Mouse (Mus musculus): ENCODE measurements around the gene Nkg7. TPM values are rescaled to one million over a fixed set of nuclear protein-coding genes. Genes with fewer than 3 reads are reported as not detected.

Gene Nkg7
- polyA plus RNA-seq, 1 experiment from 2014 or later, result 16.2 TPM

DNA sequence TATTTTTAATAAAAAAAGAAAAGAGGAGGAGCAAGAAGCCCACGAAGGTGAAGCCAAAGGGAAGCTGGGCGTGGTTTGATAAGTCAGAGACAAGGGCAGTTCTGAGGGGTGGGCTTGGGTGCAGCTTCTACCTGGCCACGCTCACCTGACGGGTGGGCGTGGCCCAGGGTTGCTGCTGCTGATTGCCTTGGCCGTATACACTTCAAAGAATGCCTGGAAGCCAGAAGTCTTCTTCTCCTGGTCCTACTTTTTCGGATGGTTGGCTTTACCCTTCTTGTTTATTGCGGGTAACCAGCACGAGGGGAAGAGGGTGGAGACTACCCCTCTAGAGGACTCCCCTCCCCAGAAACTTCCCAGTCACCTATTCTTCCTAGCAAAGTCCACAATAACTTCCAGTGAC lies 5.8 kb downstream of the Nkg7 start:
- ATAC-seq, result no peak
- no peaks in the 10 kb centered on the region for H3K27me3 ChIP-seq (ENCODE audit: insufficient read depth, low read length)
- H3K9me3 ChIP-seq (ENCODE audit: low read length), result no peaks in the 10 kb centered on the region
- H3K27ac ChIP-seq (ENCODE audit: low read depth), result peak overlapping the region; percentile 98
- 0 out of 2 replicates have a peak, but pooled peaks cover 2% of the 10 kb centered on the region for H3K36me3 ChIP-seq (replicated peaks; ENCODE audit: insufficient read depth, low read length)
- 7% methylated on average over 9 of the region's 9 CpGs for WGBS (ENCODE audit: insufficient replicate concordance)
- peaks cover 64% of the 10 kb centered on the region for H3K4me1 ChIP-seq (ENCODE audit: insufficient read depth)
- peak overlapping the region; percentile 64 for H3K4me3 ChIP-seq (ENCODE audit: low read depth, low read length)
- H3K4me2 ChIP-seq (ENCODE audit: low read depth, low read length), result peak overlapping the region; percentile 95
- peak overlapping the region; percentile 79 for H3K9ac ChIP-seq (replicated peaks)
- DNase-seq, result no peak
- TF ChIP-seq EP300 (IDR thresholded peaks at IDR 0.05; ENCODE audit: low read depth), result no peak
- TF ChIP-seq CTCF (IDR thresholded peaks at IDR 0.05; ENCODE audit: low read depth), result no peak

DNA sequence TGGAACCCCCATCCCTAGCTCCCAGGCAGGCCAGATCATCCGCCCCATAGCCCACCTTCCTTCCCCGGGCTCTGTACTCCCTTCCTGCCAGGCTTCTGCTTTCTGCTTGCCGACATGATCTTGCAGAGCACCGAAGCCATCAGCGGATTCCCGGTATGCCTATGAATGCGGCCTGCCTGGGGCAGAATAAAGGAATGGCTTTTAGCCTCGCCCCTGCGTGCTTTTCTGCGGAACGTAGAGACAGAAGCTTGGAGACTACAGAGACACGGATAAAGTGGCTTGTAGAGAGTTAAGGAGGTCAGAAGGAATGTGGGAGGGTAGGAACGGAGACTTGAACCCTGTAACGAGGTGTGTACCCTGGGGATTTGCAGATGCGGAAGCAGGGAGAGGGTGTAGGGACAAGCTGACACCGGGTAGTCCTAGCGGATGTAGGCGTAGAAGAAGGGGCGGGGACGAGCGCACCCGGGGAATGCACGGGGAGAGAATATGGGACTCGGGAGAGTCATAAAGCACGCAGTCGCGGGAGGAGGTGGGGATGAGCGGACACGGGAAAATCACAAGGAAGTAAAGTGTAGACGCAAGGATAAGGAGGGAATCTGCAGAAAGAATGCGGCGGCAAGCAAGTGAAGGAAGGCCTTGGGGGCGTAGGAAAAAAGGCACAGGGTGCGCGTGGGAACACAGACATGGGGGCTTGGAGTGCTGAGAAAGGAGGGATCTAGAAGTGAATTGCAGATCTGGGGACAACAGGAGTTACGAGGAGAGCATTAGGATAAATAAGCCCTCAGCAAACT lies 6.4 kb downstream of the Nkg7 start:
- Histone ChIP-seq H3K27ac (ENCODE audit: low read depth) (peak overlapping the region; percentile 98), H3K4me3 (ENCODE audit: low read depth, low read length) (peak overlapping the region; percentile 64), H3K4me2 (ENCODE audit: low read depth, low read length) (peak overlapping the region; percentile 95), H3K36me3 (replicated peaks; ENCODE audit: insufficient read depth, low read length) (0 out of 2 replicates have a peak, but pooled peaks cover 2% of the 10 kb centered on the region), H3K27me3 (ENCODE audit: insufficient read depth, low read length) (no peaks in the 10 kb centered on the region), H3K9me3 (ENCODE audit: low read length) (no peaks in the 10 kb centered on the region), H3K4me1 (ENCODE audit: insufficient read depth) (peaks cover 69% of the 10 kb centered on the region), H3K9ac (replicated peaks) (peak overlapping the region; percentile 79)
- peak; percentile 86 for ATAC-seq
- TF ChIP-seq CTCF (IDR thresholded peaks at IDR 0.05; ENCODE audit: low read depth), result no peak
- no peak for TF ChIP-seq EP300 (IDR thresholded peaks at IDR 0.05; ENCODE audit: low read depth)
- WGBS (ENCODE audit: insufficient replicate concordance), result under 1% methylated on average over 36 of the region's 36 CpGs
- DNase-seq, result peak; percentile 83

DNA sequence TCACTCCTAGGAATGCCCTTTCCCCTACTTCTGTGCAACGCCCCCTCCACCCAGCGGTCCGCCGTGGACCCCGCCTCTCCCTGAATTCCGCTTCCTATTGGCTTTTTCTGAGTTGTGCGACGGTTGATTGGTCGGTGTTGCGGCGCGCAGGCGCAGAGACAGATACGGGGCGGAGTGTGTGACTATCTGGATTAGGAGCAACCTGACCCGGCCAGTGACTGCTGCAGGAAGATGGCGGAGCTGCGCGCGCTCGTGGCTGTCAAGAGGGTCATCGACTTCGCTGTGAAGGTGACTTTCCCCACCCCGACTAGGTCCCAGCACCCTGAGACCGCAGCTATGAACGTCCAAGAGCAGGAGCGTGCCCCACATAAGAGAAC lies 7.0 kb downstream of the Nkg7 start, which contains the start of the genes Etfb and Gm45233:
TSS of gene Etfb (plus strand) at position 167 of the 377 bp plus-strand sequence.
TSS of gene Gm45233 (plus strand) at position 212 of the 377 bp plus-strand sequence.
- Histone ChIP-seq H3K36me3 (replicated peaks; ENCODE audit: insufficient read depth, low read length) (0 out of 2 replicates have a peak, but pooled peaks cover 2% of the 10 kb centered on the region), H3K4me2 (ENCODE audit: low read depth, low read length) (peak within 1 kb of the TSS; percentile 95), H3K27ac (ENCODE audit: low read depth) (peak within 1 kb of the TSS; percentile 98), H3K9me3 (ENCODE audit: low read length) (no peaks in the 10 kb centered on the region), H3K27me3 (ENCODE audit: insufficient read depth, low read length) (no peaks in the 10 kb centered on the region), H3K4me1 (ENCODE audit: insufficient read depth) (peaks cover 69% of the 10 kb centered on the region), H3K4me3 (ENCODE audit: low read depth, low read length) (peak within 1 kb of the TSS; percentile 64), H3K9ac (replicated peaks) (peak within 1 kb of the TSS; percentile 79)
- TF ChIP-seq EP300 (IDR thresholded peaks at IDR 0.05; ENCODE audit: low read depth), result peak; percentile 40; the same call in 1 of the 2 replicates
- no peak for TF ChIP-seq CTCF (IDR thresholded peaks at IDR 0.05; ENCODE audit: low read depth)
- DNase-seq (peak; percentile 93), ATAC-seq (peak; percentile 96)
- WGBS (ENCODE audit: insufficient replicate concordance), result 3% methylated on average over 27 of the region's 27 CpGs

DNA sequence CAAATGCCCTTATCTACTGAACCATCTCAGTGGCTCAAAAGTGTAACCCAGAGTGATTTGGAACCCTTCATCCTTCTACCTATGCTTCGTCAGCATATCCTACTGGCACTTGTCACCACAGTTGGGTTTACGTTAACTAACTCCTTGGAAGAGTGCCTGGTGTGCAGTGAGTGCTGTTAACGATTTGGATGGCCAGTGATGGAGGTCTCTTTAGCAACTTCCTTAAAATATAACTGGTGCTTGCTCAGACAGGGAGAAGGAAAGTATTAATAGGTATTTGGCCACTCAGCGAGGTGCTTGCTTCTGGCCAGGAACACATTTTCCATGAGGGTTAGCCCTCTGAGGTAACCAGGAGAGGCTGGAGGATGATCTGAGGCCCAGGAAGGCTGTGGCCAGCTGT lies 10.9 kb downstream of the Nkg7 start:
- DNase-seq (no peak), ATAC-seq (no peak)
- TF ChIP-seq CTCF (IDR thresholded peaks at IDR 0.05; ENCODE audit: low read depth) (no peak), EP300 (IDR thresholded peaks at IDR 0.05; ENCODE audit: low read depth) (no peak)
- peaks cover 45% of the 10 kb centered on the region for H3K4me1 ChIP-seq (ENCODE audit: insufficient read depth)
- no peaks in the 10 kb centered on the region for H3K9me3 ChIP-seq (ENCODE audit: low read length)
- H3K27me3 ChIP-seq (ENCODE audit: insufficient read depth, low read length), result no peaks in the 10 kb centered on the region
- WGBS (ENCODE audit: insufficient replicate concordance), result 56% methylated on average over 4 of the region's 4 CpGs
- no peak overlapping the region for H3K4me2 ChIP-seq (ENCODE audit: low read depth, low read length)
- H3K4me3 ChIP-seq (ENCODE audit: low read depth, low read length), result no peak overlapping the region
- no peak overlapping the region for H3K9ac ChIP-seq (replicated peaks)
- H3K36me3 ChIP-seq (replicated peaks; ENCODE audit: insufficient read depth, low read length), result peaks cover 8% of the 10 kb centered on the region
- H3K27ac ChIP-seq (ENCODE audit: low read depth), result no peak overlapping the region

DNA sequence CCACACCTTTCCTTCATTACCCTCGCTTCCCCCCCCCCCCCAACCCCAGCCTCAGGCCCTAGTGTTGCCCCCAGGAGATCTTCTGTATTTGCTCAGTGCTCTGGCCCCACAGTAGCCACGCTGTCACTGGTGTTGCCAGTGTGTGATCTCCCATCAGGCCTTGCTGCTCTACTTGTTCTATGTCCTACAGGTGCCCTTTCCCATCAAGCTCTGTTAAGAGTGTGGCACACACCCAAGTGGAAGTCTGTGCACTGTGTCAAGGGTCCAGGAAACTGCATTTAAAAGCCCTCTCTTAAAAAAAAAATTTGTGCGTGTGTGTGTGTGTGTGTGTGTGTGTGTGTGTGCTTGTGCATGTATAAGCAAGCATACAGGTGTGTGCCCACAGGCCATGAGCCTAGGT lies 11.4 kb downstream of the Nkg7 start:
- 71% methylated on average over 2 of the region's 3 CpGs for WGBS (ENCODE audit: insufficient replicate concordance)
- no peak overlapping the region for H3K4me3 ChIP-seq (ENCODE audit: low read depth, low read length)
- no peak overlapping the region for H3K4me2 ChIP-seq (ENCODE audit: low read depth, low read length)
- DNase-seq, result no peak
- H3K4me1 ChIP-seq (ENCODE audit: insufficient read depth), result peaks cover 42% of the 10 kb centered on the region
- no peak for ATAC-seq
- H3K27ac ChIP-seq (ENCODE audit: low read depth), result no peak overlapping the region
- H3K9me3 ChIP-seq (ENCODE audit: low read length), result no peaks in the 10 kb centered on the region
- TF ChIP-seq EP300 (IDR thresholded peaks at IDR 0.05; ENCODE audit: low read depth), result no peak
- TF ChIP-seq CTCF (IDR thresholded peaks at IDR 0.05; ENCODE audit: low read depth), result no peak
- H3K36me3 ChIP-seq (replicated peaks; ENCODE audit: insufficient read depth, low read length), result peaks cover 13% of the 10 kb centered on the region
- H3K9ac ChIP-seq (replicated peaks), result no peak overlapping the region
- no peaks in the 10 kb centered on the region for H3K27me3 ChIP-seq (ENCODE audit: insufficient read depth, low read length)

DNA sequence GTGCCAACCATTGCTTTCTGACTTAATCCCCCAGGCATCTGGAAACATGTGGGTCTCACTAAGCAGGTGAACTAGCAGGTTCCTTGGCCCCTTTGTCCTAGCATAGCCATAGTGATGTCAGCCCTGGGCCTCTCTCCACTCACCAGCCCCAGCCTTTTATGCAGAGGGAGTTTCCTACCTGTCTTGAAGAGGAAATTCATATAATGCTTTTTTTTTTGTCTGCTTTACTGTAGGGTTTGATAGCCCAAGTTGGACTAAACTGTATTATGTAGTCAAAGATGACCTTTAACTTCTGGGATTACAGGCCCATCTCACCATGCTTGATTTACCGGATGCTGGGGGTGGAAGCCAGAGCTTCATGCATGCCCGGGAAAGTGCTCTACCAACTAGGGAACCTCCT lies 12.9 kb downstream of the Nkg7 start:
- DNase-seq (no peak), ATAC-seq (no peak)
- WGBS (ENCODE audit: insufficient replicate concordance), result 89% methylated on average over 2 of the region's 2 CpGs
- Histone ChIP-seq H3K4me2 (ENCODE audit: low read depth, low read length) (no peak overlapping the region), H3K36me3 (replicated peaks; ENCODE audit: insufficient read depth, low read length) (peaks cover 26% of the 10 kb centered on the region), H3K27me3 (ENCODE audit: insufficient read depth, low read length) (no peaks in the 10 kb centered on the region), H3K4me3 (ENCODE audit: low read depth, low read length) (no peak overlapping the region), H3K9me3 (ENCODE audit: low read length) (no peaks in the 10 kb centered on the region), H3K27ac (ENCODE audit: low read depth) (no peak overlapping the region), H3K4me1 (ENCODE audit: insufficient read depth) (peaks cover 43% of the 10 kb centered on the region), H3K9ac (replicated peaks) (no peak overlapping the region)
- TF ChIP-seq EP300 (IDR thresholded peaks at IDR 0.05; ENCODE audit: low read depth) (no peak), CTCF (IDR thresholded peaks at IDR 0.05; ENCODE audit: low read depth) (no peak)
